Mouse (Mus musculus) layer of hippocampus, postnatal 10 days (tissue): Measurements from ENCODE around the gene Kcnk16. TPM values are rescaled to one million over a fixed set of nuclear protein-coding genes. Genes with fewer than 3 reads are reported as not detected.

Experiments used
- DNase-seq, 2 experiments: peaks; one replicate each; pipeline ENCODE4 v3.0.0; 2021; ENCODE audit warnings: low spot score in 2 of 2
- total RNA-seq, 2 experiments: library from RNA; stranded (reverse); gene quantifications; 2 replicates each; pipeline ENCODE4 v1.2.3; 2021

Kcnk16 gene
- total RNA-seq, 2 experiments from 2014 or later: not detected

DNA sequence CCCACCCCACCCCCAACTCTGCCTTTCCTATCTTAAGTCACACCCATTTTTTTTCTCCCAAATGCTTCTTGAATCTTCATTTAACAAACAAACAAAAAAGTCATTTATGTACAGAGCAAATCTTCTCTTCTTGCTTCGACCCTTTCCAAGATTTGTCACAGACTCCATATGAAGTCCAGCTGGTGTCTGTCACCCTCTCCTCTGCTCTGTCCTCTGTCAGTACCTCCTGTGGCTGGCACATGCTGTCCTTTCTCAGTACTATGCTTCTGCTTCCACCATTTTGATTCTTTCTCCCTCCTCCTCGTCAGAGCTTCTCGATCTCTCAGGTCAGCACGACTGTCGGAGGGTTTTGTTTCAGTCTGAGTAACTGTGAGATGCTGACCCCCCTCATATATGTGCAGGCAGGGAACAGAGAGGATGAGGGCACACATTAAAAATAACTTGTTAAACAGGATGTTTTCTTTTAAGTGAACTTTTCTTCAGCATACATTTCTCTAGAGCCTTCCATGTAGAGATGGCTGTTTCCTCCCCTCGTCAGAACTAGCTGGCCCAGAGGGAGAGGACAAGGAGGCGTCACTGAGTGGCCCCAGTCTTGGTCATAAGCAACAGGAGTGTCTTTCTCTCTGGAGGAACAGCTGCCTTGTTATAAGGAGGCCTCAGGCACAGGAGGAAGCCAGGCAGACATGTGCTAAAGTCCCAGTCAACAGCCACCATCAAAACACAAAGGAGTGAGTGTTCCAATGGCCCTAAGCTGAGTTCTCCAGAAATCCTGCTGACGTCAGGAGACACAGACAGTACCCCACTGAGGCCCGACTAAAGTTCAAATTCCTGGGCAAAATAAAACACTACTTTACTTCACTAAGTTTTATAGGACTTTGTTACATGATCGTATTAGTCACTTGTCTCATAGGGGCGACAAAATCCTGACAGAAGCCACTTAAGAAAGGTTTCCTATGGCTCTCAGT lies 35.7 kb downstream of the Kcnk16 start:
- no peak for DNase-seq

DNA sequence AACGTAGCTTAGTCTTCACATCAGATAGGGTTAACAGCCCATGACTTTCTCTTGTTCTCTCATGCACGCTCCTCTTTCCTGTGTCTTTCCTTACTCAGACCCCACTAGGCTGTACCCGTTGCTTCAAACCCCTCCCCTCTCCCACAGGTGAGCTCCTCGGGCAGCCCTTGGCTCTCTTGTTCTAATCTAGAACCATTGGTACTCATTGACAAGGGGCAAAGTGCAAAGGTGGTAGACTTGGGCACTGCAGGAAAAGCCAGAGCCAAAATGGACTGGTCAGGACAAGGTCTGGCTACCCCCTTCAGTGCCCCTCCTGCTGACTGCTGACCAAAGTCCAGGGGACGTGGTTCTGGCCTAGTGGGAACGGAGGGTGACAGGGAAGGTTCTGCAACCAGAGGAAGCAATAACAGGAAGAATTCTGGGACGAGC lies 38.9 kb downstream of the Kcnk16 start:
- DNase-seq: no peak

DNA sequence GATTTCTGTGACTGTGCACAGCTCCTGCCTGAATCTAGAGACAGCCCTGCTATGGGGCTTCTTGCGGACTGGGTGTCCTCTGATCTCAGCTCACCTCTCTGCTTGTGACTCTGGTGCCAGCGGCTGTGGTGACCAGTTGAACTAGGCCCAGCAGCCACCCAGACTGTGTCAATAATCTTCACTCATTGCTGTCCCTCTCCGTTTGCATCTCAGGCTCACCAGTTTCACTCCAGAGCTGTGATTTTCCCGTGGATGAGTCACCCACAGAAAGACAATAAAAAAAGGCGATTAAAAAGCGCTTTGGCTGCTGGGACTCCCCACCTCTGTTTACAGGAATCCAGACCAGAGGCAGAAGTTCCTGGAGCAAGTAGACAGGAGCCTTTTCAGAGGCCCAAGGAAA lies 39.6 kb downstream of the Kcnk16 start:
- DNase-seq: no peak

DNA sequence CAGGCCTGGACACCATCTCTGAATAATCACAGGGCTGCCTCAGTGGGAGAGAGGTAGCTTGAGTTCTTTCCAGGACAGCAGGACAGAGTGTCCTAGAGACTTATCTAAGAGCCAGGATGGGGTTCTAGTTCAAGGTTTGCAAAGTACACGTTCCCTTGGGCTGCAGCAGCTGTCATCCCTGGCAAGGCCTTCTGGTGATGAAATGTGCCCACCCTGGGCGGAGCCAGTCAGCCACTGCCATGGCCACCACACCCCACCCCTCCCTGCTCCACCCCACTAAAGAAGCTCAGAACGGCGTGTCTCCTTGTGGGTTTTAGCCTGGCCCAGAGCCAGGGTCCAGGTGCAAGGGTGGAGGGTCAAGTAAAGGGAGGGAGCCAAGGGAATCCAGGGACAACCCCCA lies 40.7 kb downstream of the Kcnk16 start:
- no peak for DNase-seq

DNA sequence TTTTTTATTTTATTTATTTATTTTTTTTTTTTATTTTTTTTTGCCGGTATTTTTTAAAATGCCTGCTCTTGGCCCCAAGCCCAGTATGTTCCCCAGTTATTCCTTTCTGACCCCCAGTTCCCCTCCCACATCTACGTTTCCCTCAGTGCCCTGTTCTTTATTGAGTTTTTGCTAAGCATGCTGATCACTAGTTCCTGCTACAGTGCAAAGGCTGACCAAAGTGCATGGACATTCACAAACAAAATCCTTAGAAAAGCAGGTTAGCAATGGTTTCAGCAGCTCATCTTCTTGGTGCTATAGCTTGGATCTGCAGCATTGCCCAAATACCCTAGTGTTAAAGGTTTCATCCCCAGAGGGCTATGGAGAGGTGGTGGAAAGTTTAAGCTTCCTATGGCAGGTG lies 42.0 kb downstream of the Kcnk16 start:
- no peak for DNase-seq

DNA sequence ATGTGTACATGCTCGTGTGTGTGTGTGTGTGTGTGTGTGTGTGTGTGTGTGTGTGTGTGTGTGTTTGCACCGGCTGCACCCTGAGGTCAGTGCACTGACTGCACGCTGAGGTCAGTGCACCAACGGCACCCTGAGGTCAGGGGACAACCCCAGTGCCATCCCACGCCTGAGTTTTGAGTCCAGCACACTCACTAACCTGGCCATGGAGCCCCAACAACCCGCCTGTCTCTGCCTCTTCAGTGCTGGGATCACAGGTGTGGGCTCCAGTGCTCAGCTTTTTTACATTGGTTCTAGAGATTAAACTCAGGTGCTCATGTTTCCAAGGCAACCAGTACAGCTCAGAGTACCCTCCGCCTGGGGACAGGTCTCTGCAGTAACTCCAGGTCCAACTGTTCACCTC lies 42.5 kb downstream of the Kcnk16 start:
- no peak for DNase-seq

DNA sequence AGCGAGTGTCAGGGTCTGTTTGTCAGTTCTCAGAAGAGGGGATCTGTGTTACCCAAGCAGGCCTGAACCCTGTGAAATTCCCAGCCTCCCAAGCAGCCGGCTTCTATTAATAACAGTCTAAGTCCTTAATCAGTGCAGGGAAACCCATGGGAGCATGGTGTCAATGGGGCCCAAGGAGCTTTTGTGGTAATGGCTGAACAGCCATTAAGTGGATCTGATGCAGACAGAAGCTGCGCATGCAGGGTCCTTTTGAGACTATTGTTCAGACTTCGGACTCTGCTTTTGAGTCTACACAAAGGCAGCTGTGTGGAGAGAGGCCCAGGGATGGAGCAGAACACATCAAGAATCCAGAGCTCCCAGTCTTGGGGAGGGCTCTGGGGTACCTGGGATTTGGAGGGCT lies 43.5 kb downstream of the Kcnk16 start:
- no peak for DNase-seq

DNA sequence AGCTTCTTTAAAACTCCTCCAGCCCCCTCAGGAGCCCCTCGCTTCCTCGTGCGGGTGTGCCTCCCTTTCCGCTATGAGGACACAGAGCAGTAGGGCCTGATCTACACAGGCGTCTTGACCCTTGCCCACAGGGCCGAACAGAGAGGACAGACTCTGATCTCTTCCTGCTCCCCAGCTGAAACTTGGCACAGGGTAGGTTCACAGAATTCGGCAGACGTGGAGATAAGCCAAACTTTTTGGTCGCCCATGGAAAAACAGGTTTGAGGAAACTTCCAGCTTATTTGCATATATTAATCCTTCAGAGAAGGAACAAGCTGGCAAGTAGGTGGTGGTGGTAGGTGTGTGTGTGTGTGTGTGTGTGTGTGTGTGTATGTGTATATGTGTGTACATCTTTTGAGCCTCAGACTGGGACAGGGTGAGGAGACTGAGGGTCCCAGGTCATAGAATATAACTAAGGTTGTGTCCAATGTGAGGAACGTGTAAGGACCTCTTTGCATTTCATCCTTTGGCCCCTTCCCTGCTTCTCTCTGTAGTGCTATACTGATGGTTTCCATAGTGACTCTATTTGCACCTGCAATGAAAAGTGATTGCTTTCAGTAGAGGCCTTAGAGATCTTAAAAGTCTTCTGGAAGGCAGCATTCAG lies 44.3 kb downstream of the Kcnk16 start:
- DNase-seq: no peak

DNA sequence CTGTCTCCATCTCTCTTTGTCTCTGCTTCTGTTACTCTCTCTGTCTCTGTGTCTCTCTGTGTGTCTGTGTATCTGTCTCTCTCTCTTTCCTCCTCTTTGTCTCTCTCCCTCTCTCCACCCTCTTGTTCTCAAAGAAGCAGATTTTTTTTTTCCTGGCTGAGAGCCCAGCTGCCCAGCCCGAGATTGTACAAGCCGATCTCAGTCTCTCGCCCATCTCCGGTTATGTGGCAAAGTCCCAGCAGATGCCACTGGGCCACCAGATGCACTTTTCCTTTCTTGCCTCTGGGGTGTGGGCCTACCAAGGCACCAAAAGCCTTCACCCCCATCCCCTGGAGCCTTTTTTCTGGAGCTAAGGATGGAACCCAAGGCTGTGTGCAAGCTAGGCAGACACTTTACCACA lies 44.8 kb downstream of the Kcnk16 start:
- DNase-seq: peak; percentile 12 to 32

DNA sequence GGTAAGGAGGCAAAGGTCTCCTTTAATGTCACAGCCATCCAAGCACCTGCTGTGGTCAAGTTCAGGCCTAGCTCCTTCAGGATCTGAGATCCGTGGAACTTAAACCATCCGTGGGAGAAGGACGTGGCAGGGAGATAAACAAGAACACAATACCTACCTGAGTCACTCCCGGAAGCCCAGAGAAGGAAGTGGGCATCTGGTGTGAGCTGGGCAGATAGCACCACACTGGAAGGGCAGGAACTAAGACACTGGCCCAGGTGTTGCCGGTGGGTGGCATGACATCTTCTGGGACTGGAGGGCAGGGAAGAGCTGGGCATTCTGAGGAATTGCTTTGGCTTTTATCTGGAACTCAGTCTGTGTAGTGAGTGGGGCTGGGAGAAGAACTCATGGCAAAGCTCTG lies 45.7 kb downstream of the Kcnk16 start:
- no peak for DNase-seq

DNA sequence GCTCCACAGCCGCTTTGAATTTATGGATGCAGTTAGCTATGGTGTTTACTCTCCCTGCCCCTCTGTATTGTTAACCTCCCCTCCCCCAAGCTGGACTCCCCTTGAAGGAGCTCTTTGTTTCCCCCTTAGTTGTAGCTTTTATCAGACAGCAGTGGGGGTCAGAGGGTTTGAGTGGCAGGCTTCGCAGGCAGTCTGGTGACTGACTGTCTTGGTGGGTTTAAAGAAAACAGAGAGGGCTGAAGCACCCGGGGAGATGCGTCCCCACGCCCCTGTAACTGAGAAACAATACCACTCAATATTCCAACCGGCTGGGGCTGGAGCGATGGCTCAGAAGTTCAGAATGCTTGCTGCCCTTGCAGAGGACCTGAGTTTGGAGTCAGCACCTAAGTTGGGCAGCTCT lies 47.9 kb downstream of the Kcnk16 start:
- DNase-seq: no peak

DNA sequence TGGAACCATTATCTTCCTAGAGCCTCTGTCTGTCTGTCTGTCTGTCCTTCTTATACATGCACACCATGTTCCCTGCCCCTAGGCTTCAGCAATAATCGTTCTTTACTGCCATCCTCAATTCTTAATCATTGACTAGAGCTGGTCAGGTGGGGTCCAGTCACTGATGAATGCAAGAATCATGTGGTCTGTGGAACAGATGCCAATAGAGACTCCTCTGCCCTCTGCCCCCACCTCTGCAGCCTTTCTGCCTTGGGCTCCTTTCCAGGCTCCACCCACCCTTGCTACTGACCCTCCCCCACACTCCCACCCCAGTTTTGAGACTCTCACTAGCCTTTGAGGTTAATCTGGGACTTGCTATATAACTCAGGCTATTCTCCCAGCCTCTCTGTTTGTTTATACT lies 49.1 kb downstream of the Kcnk16 start:
- DNase-seq: no peak

DNA sequence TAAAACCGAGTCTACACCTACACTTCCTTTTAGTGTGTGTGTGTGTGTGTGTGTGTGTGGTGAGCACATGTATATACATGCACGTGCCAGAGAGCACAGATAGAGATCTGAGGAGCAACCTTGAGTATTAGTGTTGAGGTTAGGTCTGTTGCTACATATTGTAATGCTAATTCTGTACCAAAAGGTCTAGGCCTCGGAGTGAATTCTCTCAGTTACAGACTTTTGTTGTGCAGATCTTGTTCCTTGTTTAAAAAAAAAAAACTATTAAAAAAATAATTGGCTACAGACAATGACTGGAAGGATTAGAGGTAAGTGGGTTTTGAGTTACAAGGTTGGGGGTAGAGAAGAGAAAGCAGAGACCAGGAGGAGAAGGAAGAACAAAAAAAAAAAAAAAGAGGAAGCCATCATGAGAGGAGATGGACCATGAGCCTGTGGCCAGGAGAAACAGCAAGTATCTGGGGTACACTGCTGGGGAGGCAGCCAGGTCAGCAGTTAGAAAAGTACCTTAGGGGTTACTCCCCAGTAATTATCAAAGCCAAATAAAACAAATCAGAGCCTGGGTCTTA lies 51.6 kb downstream of the Kcnk16 start:
- DNase-seq: no peak

DNA sequence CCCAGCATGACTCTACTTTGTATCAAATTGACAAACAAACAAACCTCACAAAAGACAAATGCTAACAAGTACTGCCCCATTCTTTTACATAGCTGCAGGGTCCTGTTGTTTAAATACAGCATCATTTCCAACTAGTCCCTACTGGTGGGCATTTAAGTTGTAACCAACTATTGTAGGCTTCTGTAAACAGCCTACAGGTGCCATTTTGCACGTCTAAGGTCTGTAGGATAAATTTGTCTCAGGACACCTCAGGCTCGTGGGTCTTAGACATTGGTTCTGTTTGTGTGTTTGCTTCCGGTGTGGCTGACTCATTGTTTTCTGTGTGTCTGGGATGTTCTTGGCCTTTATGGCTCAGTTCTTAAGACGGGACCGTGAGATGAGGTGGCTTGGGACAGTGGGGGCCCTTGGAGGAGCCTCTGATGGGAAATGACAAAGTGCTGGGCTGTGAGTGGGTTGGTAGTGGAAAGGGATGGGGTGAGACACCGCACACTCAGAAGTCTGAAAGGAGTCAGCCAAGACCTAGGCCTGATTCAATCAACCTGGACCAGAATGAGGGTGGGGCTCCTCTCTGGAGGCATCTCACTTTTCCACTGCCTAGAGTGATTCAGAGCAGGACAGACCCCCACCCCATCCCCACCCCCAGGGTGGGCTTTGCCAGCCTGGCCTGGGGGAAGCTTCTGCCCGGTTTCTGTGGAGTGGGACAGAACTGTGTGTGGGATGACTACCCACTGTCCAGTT lies 52.3 kb downstream of the Kcnk16 start:
- DNase-seq: no peak

DNA sequence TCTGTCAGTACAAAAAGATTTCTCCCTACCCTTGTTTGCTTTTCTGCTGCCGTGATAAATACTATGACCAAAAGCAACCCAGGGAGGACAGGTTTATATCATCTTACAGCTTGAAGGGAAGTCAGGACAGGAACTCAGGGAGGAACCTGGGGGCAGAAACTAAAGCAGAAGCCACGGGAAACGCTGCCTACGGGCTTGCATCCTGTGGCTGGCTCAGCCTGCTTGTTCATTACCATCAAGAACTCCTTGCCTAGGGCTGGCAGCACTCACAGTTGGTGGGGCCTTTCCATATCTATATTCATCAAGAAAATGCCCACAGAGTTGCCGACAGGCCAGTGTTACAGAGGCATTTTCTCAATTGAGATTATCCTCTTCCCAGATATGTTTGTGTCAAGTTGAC lies 53.2 kb downstream of the Kcnk16 start:
- DNase-seq: no peak

DNA sequence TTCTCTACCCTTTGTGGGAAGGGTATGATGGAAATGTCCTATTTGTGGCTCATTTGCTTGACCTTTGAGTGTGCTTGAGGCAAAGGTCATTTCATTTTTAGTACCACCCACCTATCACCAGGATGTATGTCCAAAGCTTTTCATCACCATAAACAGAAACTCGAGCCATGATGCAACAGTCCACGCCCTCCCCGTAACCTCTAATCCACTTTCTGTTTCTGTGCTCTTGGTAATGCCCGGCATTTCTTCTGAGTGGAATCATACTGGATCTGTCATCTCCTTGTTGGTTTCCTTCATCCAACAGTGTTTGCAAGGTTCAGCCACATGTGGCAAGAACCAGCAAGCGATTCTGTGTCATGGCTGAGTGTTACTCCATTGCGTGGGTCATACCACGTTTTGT lies 54.9 kb downstream of the Kcnk16 start:
- DNase-seq: no peak

DNA sequence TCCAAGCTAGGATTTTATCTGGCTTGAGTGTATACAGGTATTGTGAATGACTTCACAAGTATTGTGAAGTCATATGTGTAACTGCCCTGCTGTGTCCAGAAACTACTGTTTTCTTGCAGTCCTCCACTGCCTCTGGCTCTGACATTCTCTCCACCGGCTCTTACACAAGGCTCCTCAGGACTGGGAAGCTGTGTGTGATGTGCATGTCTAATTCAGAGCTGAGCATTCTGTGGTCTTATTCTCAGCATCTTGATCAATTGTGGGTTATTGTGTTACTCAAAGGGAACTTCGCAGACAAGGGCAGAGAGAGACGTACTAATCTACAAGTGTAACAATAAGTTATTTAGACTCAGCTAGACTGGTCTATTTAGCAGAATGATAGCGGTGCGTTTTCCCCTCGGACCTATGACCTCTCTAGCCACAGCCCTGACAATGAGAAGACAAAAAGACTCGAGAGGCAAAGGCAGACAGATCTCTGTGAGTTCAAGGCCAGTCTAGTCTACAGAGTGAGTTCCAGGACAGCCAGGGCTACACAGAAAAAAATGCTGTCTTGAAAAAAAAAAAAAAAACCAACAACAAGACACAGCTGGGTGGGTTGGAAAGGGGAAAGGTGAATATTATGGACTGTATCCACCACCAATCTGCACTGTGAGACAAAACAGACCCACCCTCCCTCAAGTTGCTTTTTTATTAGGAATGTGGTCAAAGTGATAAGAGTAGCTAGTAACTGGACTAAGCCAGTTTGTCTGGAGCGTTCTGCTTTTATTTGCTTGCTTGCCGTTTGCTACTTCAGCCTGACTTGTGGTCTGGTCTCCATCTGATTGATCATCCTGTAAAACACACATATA lies 57.0 kb downstream of the Kcnk16 start:
- DNase-seq: no peak
